Mouse (Mus musculus): ENCODE measurements around the gene Hoxa13. TPM values are rescaled to one million over a fixed set of nuclear protein-coding genes. Genes with fewer than 3 reads are reported as not detected.

The Hoxa13 gene
- polyA plus RNA-seq, 1 experiment from 2014 or later: not detected

DNA sequence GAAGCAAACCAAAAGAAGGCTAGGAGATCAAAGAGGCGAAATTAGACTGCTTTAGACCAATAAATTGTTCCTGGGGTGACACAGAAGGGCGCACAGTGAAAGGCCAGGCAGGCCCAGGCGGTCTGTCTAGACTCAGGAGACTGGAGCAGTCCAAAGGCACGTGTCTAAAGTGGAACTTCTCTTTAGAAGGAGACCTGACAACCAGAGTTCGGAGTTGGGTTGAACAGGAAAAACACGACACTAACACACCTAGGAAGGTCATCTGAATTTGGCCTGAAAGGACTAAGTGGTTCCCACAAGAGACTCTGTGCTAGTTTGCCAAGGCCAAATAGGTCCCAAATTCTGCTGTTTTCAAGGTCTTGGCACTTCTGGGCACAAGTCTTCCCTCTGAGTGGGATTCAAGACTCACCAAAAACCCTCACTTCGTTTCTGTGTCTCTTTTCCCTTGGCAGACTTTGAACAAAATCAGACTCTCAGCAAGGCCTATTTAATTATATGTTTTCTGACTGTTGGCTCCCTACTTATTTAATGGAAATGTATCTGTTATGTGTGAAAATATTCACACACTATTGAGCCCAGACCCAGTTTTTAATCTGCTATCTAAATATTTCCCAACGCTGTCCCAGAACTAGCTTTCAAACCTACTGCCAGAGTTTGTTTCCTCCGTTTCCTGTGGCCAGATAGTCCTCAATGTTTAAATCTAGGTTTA, 41.3 kb downstream of the Hoxa13 start:
- H3K27ac ChIP-seq (ENCODE audit: low read depth, low read length): no peak overlapping the region
- H3K9ac ChIP-seq (ENCODE audit: low read depth, low read length): no peak overlapping the region
- no peaks in the 10 kb centered on the region for H3K36me3 ChIP-seq (ENCODE audit: control insufficient read depth, insufficient read depth)
- WGBS: 57% methylated on average over 9 of the region's 9 CpGs
- H3K9me3 ChIP-seq (ENCODE audit: control insufficient read depth): no peaks in the 10 kb centered on the region
- peaks cover 95% of the 10 kb centered on the region for H3K27me3 ChIP-seq (replicated peaks; ENCODE audit: control insufficient read depth, insufficient read depth, low read length)
- H3K4me1 ChIP-seq (replicated peaks; ENCODE audit: control insufficient read depth, insufficient read depth, low read length): no peaks in the 10 kb centered on the region; the same call in 1 of the 2 replicates
- TF ChIP-seq CTCF (IDR thresholded peaks at IDR 0.05; ENCODE audit: low read depth): no peak
- no peak for ATAC-seq
- H3K4me2 ChIP-seq (replicated peaks; ENCODE audit: low read depth): no peak overlapping the region; the same call in 1 of the 2 replicates
- no peak overlapping the region for H3K4me3 ChIP-seq (ENCODE audit: low read depth, low read length)

DNA sequence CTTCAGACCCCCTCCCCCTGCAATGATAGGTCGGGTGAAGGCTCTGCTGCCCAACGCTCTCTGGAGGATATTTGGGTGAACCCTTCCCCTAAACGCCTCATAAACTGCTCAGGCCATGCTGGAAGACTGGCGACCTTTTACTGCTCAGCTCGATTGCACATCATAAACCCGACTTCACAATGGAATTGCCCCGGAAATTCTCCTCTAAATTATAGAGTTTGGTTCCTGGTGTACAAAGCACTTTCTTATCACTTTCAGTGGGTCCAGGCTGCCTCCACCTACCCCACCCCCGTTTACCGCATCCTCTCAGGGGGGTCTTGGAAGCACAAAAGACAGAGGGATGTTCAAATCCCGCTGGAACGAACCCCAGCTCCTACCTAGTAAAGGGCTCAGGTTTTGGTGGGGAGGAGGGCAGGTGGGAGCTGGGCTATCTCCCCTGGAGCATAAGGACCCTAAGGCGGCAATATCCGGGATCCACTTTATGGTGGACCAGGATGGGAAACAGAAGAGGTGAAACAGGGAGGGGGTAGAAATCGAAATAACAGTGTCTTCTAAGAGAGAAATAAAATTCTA, 42.0 kb downstream of the Hoxa13 start:
- no peaks in the 10 kb centered on the region for H3K9me3 ChIP-seq (ENCODE audit: control insufficient read depth)
- no peak overlapping the region for H3K9ac ChIP-seq (ENCODE audit: low read depth, low read length)
- WGBS: 28% methylated on average over 14 of the region's 14 CpGs
- no peak for TF ChIP-seq CTCF (IDR thresholded peaks at IDR 0.05; ENCODE audit: low read depth)
- peak overlapping the region; percentile 4; the same call in 1 of the 2 replicates for H3K4me2 ChIP-seq (replicated peaks; ENCODE audit: low read depth)
- no peak for ATAC-seq
- H3K27me3 ChIP-seq (replicated peaks; ENCODE audit: control insufficient read depth, insufficient read depth, low read length): peaks cover 94% of the 10 kb centered on the region
- H3K4me3 ChIP-seq (ENCODE audit: low read depth, low read length): 0 out of 2 replicates have a peak overlapping the region, but pooled peaks have one; percentile 38
- no peak overlapping the region for H3K27ac ChIP-seq (ENCODE audit: low read depth, low read length)
- H3K36me3 ChIP-seq (ENCODE audit: control insufficient read depth, insufficient read depth): no peaks in the 10 kb centered on the region
- no peaks in the 10 kb centered on the region; the same call in 1 of the 2 replicates for H3K4me1 ChIP-seq (replicated peaks; ENCODE audit: control insufficient read depth, insufficient read depth, low read length)

DNA sequence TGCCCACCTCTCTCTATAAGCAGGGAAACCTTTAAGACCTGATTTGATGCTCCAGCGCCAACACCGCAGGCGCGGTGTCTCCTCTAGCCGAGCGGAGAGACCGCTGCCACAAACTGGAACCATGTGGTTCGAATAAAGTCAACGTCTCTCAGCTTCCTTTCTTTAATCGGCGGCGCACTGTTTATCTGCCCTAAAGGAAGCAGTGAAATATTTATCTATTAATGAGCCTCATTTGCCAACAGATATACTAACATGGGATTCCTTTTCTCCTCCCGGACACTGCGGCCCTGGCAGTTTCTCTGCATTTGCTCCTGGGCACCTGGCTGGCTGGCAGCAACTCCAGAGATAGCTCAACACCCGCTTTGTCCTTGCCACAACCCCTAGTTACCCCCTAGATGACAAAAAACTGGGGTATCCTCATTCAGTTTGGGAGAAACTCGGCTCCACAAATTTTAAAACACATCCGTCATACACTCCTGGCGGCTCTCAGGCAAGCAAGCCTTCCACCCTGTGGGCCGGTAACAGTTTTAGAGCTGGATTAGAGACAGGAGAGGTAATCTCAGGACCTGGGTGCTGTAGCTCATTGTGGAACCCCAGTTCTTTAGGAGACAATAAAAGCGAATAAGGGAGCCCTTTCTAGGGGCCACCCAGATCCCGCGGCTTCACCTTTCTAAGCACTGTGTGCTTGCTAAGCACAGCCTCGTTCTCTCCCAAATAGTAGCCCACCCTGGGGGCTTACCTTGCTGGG, 42.6 kb downstream of the Hoxa13 start:
- no peaks in the 10 kb centered on the region for H3K9me3 ChIP-seq (ENCODE audit: control insufficient read depth)
- no peak for ATAC-seq
- no peak overlapping the region for H3K27ac ChIP-seq (ENCODE audit: low read depth, low read length)
- peak overlapping the region; percentile 38 for H3K4me3 ChIP-seq (ENCODE audit: low read depth, low read length)
- H3K4me1 ChIP-seq (replicated peaks; ENCODE audit: control insufficient read depth, insufficient read depth, low read length): no peaks in the 10 kb centered on the region; the same call in 1 of the 2 replicates
- H3K36me3 ChIP-seq (ENCODE audit: control insufficient read depth, insufficient read depth): no peaks in the 10 kb centered on the region
- peaks cover 95% of the 10 kb centered on the region for H3K27me3 ChIP-seq (replicated peaks; ENCODE audit: control insufficient read depth, insufficient read depth, low read length)
- no peak for TF ChIP-seq CTCF (IDR thresholded peaks at IDR 0.05; ENCODE audit: low read depth)
- WGBS: 19% methylated on average over 23 of the region's 23 CpGs
- H3K9ac ChIP-seq (ENCODE audit: low read depth, low read length): no peak overlapping the region
- H3K4me2 ChIP-seq (replicated peaks; ENCODE audit: low read depth): peak overlapping the region; percentile 58

DNA sequence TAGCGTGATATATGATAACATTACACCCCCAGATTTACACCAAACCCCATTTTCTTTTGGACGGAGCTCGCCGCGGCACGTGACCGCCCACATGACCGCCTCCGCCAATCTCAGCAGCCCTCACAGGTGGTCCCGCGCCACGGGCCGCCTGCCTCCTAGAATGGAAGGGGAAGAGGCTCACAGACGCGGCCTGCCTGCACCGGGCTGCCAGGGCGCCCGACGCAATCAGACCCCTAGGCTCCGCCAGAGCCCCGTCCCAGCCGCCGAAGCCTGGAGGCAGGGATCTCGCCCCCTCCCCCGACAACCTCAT, 43.3 kb downstream of the Hoxa13 start:
- no peaks in the 10 kb centered on the region for H3K9me3 ChIP-seq (ENCODE audit: control insufficient read depth)
- H3K36me3 ChIP-seq (ENCODE audit: control insufficient read depth, insufficient read depth): no peaks in the 10 kb centered on the region
- no peak for TF ChIP-seq CTCF (IDR thresholded peaks at IDR 0.05; ENCODE audit: low read depth)
- 1% methylated on average over 24 of the region's 25 CpGs for WGBS
- no peak overlapping the region for H3K9ac ChIP-seq (ENCODE audit: low read depth, low read length)
- peak overlapping the region; percentile 38 for H3K4me3 ChIP-seq (ENCODE audit: low read depth, low read length)
- H3K4me1 ChIP-seq (replicated peaks; ENCODE audit: control insufficient read depth, insufficient read depth, low read length): no peaks in the 10 kb centered on the region; the same call in 1 of the 2 replicates
- no peak overlapping the region for H3K27ac ChIP-seq (ENCODE audit: low read depth, low read length)
- H3K27me3 ChIP-seq (replicated peaks; ENCODE audit: control insufficient read depth, insufficient read depth, low read length): peaks cover 95% of the 10 kb centered on the region
- peak overlapping the region; percentile 58 for H3K4me2 ChIP-seq (replicated peaks; ENCODE audit: low read depth)
- ATAC-seq: 0 out of 2 replicates have a peak, but pooled peaks have one; percentile 10

DNA sequence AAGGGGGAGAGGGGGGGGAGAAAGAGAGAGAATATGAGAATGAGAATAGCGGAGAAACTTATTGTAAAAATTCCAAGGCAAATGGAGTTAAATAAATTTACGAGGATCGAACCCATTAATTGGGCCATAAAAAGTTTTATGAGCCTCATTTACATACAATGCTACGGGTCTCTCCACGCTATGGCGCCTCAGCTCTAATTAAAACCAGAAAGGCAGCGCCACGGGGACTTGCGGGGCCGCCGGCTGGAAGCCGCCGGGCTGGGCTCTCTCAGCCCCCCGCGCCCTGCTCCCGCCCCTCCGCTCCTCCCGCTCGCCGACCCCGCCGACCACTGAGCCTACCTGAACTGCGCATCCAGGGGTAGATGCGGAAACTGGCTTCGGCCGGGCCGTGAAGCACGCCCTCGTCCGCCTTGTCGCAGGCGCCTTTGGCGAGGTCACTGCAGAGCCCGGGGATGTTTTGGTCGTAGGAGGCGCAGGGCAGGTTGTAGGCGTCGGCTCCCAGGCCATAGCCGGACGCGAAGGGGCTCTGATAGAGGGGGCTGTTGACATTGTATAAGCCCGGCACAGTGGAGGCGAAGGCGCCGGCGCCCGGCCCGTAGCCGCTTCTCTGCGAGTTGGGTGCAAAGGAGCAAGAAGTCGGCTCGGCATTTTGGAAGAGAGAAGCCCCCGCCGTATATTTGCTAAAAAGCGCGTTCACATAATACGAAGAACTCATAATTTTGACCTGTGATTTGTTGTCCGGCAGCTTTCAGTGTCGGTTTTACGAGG, 43.8 kb downstream of the Hoxa13 start:
- peak overlapping the region; percentile 23; the same call in 1 of the 2 replicates for H3K27ac ChIP-seq (ENCODE audit: low read depth, low read length)
- H3K4me1 ChIP-seq (replicated peaks; ENCODE audit: control insufficient read depth, insufficient read depth, low read length): no peaks in the 10 kb centered on the region
- peaks cover 94% of the 10 kb centered on the region for H3K27me3 ChIP-seq (replicated peaks; ENCODE audit: control insufficient read depth, insufficient read depth, low read length)
- H3K36me3 ChIP-seq (ENCODE audit: control insufficient read depth, insufficient read depth): no peaks in the 10 kb centered on the region
- H3K4me2 ChIP-seq (replicated peaks; ENCODE audit: low read depth): peak overlapping the region; percentile 58
- no peaks in the 10 kb centered on the region for H3K9me3 ChIP-seq (ENCODE audit: control insufficient read depth)
- H3K9ac ChIP-seq (ENCODE audit: low read depth, low read length): 0 out of 2 replicates have a peak overlapping the region, but pooled peaks have one; percentile 22
- H3K4me3 ChIP-seq (ENCODE audit: low read depth, low read length): peak overlapping the region; percentile 38
- TF ChIP-seq CTCF (IDR thresholded peaks at IDR 0.05; ENCODE audit: low read depth): no peak
- ATAC-seq: no peak
- WGBS: 1% methylated on average over 59 of the region's 60 CpGs
